Mouse (Mus musculus) forebrain, embryonic 12.5 days (tissue): ENCODE measurements around the gene Rps6kc1. TPM values are rescaled to one million over a fixed set of nuclear protein-coding genes. Genes with fewer than 3 reads are reported as not detected.

Experiments used
- ATAC-seq: fragments of 200-750 bp; cut with Nextera tagmentation; 2 replicates; pipeline ENCODE4 v1.8.0; 2017; ENCODE audit warnings: moderate TSS enrichment; ENCODE audit not compliant: low FRiP score
- H3K27ac ChIP-seq: fragments of 300-500 bp; sonication (generic); 2 replicates; pipeline ENCODE4 v1.5.1; 2016; ENCODE audit warnings: mild to moderate bottlenecking
- H3K27me3 ChIP-seq: fragments of 300-500 bp; sonication (generic); 2 replicates; pipeline ENCODE4 v1.6.1; 2016; ENCODE audit warnings: mild to moderate bottlenecking
- H3K36me3 ChIP-seq: fragments of 300-500 bp; sonication (generic); replicated peaks from 2 replicates; pipeline ENCODE4 v1.6.1; 2016; ENCODE audit warnings: mild to moderate bottlenecking
- H3K4me1 ChIP-seq: fragments of 300-500 bp; sonication (generic); 2 replicates; pipeline ENCODE4 v1.6.1; 2016
- H3K4me2 ChIP-seq: fragments of 300-500 bp; sonication (generic); 2 replicates; pipeline ENCODE4 v1.6.1; 2016; ENCODE audit warnings: mild to moderate bottlenecking, moderate library complexity
- H3K4me3 ChIP-seq: fragments of 300-500 bp; sonication (generic); replicated peaks from 2 replicates; pipeline ENCODE4 v1.5.1; 2016; ENCODE audit warnings: mild to moderate bottlenecking
- H3K9ac ChIP-seq: fragments of 300-500 bp; sonication (generic); 2 replicates; pipeline ENCODE4 v1.6.1; 2016; ENCODE audit warnings: mild to moderate bottlenecking
- H3K9me3 ChIP-seq: fragments of 300-500 bp; sonication (generic); 2 replicates; pipeline ENCODE4 v1.6.1; 2016
- WGBS: fragments of 180-500 bp; shearing (Covaris S2); methylation state at CpG from one replicate; pipeline ENCODE4 v1.1.7; 2016; 5-methylcytosine and 5-hydroxymethylcytosine counted together
- polyA plus RNA-seq: library from polyadenylated mRNA; unstranded; fragments of >200 nt; fragmentation: Nextera tagmentation; extraction: Ambion mirVana; gene quantifications from 2 replicates; pipeline ENCODE4 v1.2.1, GENCODE M21; 2016

The Rps6kc1 gene
- polyA plus RNA-seq, 1 experiment from 2014 or later: 22.5 TPM

GRCm38 (mm10) chr1:190893559-190894167, 17.9 kb downstream of the Rps6kc1 start:
- no peak overlapping the region for H3K4me2 ChIP-seq
- no peak overlapping the region for H3K27ac ChIP-seq
- no peaks in the 10 kb centered on the region for H3K27me3 ChIP-seq
- H3K9me3 ChIP-seq: no peaks in the 10 kb centered on the region
- ATAC-seq: no peak
- 79% methylated on average over 6 of the region's 6 CpGs for WGBS
- no peak overlapping the region for H3K4me3 ChIP-seq
- H3K36me3 ChIP-seq: peaks cover 38% of the 10 kb centered on the region
- H3K9ac ChIP-seq: no peak overlapping the region
- no peaks in the 10 kb centered on the region for H3K4me1 ChIP-seq

DNA sequence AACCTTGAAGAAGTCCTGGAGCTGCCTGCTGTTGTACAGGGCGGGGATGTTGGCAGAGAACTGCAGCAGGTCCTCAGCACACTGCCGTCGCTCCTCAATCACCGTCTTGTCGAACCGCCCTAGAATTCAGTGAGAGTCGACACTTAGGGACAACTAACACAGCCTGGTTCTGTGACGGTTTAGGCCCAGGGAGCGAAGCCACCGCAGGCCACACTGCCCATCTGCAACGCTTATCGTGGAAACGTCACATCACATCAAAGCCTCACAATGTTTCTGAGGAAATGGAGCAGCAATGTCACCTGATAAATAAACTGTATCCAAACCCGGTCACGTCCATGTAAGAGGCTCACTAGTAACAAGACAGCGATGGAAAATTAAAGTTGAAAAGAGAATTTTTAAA, 22.9 kb downstream of the Rps6kc1 start:
- H3K9ac ChIP-seq: no peak overlapping the region
- no peak overlapping the region for H3K4me2 ChIP-seq
- no peaks in the 10 kb centered on the region for H3K4me1 ChIP-seq
- no peak for ATAC-seq
- no peaks in the 10 kb centered on the region for H3K9me3 ChIP-seq
- H3K36me3 ChIP-seq: peaks cover 40% of the 10 kb centered on the region
- 94% methylated on average over 16 of the region's 16 CpGs for WGBS
- no peak overlapping the region for H3K4me3 ChIP-seq
- no peak overlapping the region for H3K27ac ChIP-seq
- H3K27me3 ChIP-seq: no peaks in the 10 kb centered on the region

DNA sequence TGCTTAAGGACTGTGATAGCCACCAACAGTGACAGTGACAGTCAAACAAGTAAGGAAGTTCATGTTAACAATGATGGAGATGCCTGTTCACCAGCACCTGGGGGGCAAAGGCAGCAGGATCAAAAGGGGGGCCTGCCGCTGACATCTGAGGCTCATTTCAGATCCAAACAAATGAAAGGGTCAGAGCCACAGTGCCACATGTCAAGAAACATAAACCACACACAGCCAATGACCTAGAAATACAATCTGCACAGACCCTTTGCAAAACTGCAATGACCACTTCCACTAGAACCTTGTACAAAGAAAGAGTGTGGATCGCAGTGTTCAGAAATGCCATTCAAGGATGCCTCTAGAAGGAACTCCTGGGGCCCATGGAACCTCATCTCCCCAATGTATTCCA, 23.5 kb downstream of the Rps6kc1 start:
- Histone ChIP-seq H3K9ac (no peak overlapping the region), H3K36me3 (peaks cover 43% of the 10 kb centered on the region), H3K9me3 (no peaks in the 10 kb centered on the region), H3K27ac (no peak overlapping the region), H3K4me1 (no peaks in the 10 kb centered on the region), H3K4me2 (no peak overlapping the region), H3K4me3 (no peak overlapping the region), H3K27me3 (no peaks in the 10 kb centered on the region)
- ATAC-seq: no peak
- WGBS: 98% methylated on average over 2 of the region's 2 CpGs

GRCm38 (mm10) chr1:190886014-190886413, 25.6 kb downstream of the Rps6kc1 start:
- no peaks in the 10 kb centered on the region for H3K4me1 ChIP-seq
- H3K36me3 ChIP-seq: peaks cover 35% of the 10 kb centered on the region
- H3K27ac ChIP-seq: no peak overlapping the region
- no peaks in the 10 kb centered on the region for H3K27me3 ChIP-seq
- no peaks in the 10 kb centered on the region for H3K9me3 ChIP-seq
- 87% methylated on average over 4 of the region's 4 CpGs for WGBS
- no peak overlapping the region for H3K4me2 ChIP-seq
- no peak overlapping the region for H3K9ac ChIP-seq
- H3K4me3 ChIP-seq: no peak overlapping the region
- ATAC-seq: no peak

DNA sequence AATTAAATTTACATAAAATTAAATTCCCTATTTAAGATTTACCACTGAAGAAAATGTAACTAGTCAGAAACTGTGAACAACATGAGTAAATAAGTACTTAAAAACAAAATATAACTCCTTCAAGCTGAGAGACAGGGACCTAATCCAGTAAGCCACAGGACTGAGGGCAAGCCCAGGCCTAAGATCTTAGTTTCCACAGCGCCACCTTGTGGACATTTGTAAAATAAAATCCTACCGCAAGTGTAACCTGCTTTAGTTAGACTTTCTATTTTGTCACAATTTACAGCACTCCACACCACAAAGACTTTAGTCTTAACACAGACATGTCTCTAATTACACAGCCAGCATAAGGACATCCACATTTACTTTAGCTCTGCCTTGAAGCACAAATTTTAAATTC, 30.1 kb downstream of the Rps6kc1 start:
- H3K36me3 ChIP-seq: peaks cover 24% of the 10 kb centered on the region
- 4% methylated on average over 2 of the region's 2 CpGs for WGBS
- H3K4me1 ChIP-seq: no peaks in the 10 kb centered on the region
- H3K9me3 ChIP-seq: no peaks in the 10 kb centered on the region
- ATAC-seq: peak; percentile 55; the same call in 1 of the 2 replicates
- H3K27ac ChIP-seq: no peak overlapping the region
- no peak overlapping the region for H3K4me3 ChIP-seq
- H3K4me2 ChIP-seq: no peak overlapping the region
- no peaks in the 10 kb centered on the region for H3K27me3 ChIP-seq
- H3K9ac ChIP-seq: no peak overlapping the region

DNA sequence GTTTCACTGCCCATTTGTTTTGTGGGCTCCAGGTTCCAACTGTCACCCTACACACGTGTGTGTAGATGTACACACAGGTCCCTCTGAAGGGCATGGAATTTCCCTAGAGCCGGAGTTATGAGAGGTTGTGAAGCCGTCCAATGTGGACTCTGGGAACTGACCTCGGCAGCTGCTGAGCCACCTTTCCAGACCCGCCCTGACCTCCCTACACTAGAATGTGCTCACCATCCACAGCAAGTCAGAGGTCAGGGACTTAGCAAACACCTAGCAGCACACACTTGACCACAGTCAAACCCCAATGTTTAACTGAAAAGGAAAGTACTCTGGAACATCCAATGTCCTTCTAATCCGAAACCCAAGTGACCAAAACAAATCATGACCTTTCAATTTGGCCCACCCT, 30.9 kb downstream of the Rps6kc1 start:
- ATAC-seq: no peak
- H3K36me3 ChIP-seq: peaks cover 25% of the 10 kb centered on the region
- H3K4me2 ChIP-seq: no peak overlapping the region
- H3K9me3 ChIP-seq: no peaks in the 10 kb centered on the region
- no peak overlapping the region for H3K27ac ChIP-seq
- H3K9ac ChIP-seq: no peak overlapping the region
- H3K4me1 ChIP-seq: no peaks in the 10 kb centered on the region
- H3K27me3 ChIP-seq: no peaks in the 10 kb centered on the region
- H3K4me3 ChIP-seq: no peak overlapping the region
- 88% methylated on average over 6 of the region's 6 CpGs for WGBS

DNA sequence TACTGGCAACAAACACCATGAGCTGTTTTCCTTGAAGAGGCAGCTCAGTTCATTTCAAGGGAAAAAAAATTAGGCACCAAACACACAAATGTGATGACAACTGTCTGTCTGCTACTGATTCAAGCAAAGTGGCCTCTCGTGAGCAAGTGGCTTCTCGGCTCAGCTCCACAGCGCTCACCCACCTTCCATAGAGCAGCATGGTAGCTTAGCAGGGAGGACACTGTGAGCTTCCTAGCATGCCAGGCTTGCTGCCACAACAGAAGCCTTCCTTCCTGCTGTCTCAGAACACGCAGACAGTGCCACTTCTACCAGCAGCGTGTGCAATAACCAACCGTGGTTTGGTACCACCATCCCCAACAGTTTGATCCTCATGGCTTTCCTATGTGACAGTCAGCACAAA, 35.8 kb downstream of the Rps6kc1 start:
- H3K4me1 ChIP-seq: no peaks in the 10 kb centered on the region
- peaks cover 36% of the 10 kb centered on the region for H3K36me3 ChIP-seq
- WGBS: 93% methylated on average over 6 of the region's 6 CpGs
- H3K27ac ChIP-seq: no peak overlapping the region
- H3K4me2 ChIP-seq: no peak overlapping the region
- no peak overlapping the region for H3K9ac ChIP-seq
- no peaks in the 10 kb centered on the region for H3K27me3 ChIP-seq
- no peak overlapping the region for H3K4me3 ChIP-seq
- H3K9me3 ChIP-seq: no peaks in the 10 kb centered on the region
- no peak for ATAC-seq

- 95% methylated on average over 4 of the region's 4 CpGs for WGBS
- Histone ChIP-seq H3K4me1 (no peaks in the 10 kb centered on the region), H3K9ac (no peak overlapping the region), H3K4me2 (no peak overlapping the region), H3K4me3 (no peak overlapping the region), H3K27ac (no peak overlapping the region), H3K9me3 (no peaks in the 10 kb centered on the region), H3K27me3 (no peaks in the 10 kb centered on the region), H3K36me3 (peaks cover 38% of the 10 kb centered on the region)
- no peak for ATAC-seq
Observed at GRCm38 (mm10) chr1:190875089-190875488, 36.5 kb downstream of the Rps6kc1 start.

GRCm38 (mm10) chr1:190871068-190871467, 40.5 kb downstream of the Rps6kc1 start:
- H3K27me3 ChIP-seq: no peaks in the 10 kb centered on the region
- H3K4me1 ChIP-seq: no peaks in the 10 kb centered on the region
- peaks cover 40% of the 10 kb centered on the region for H3K36me3 ChIP-seq
- no peak for ATAC-seq
- no peak overlapping the region for H3K27ac ChIP-seq
- no peak overlapping the region for H3K4me3 ChIP-seq
- no peak overlapping the region for H3K9ac ChIP-seq
- no peaks in the 10 kb centered on the region for H3K9me3 ChIP-seq
- WGBS: 96% methylated on average over 12 of the region's 12 CpGs
- H3K4me2 ChIP-seq: no peak overlapping the region

DNA sequence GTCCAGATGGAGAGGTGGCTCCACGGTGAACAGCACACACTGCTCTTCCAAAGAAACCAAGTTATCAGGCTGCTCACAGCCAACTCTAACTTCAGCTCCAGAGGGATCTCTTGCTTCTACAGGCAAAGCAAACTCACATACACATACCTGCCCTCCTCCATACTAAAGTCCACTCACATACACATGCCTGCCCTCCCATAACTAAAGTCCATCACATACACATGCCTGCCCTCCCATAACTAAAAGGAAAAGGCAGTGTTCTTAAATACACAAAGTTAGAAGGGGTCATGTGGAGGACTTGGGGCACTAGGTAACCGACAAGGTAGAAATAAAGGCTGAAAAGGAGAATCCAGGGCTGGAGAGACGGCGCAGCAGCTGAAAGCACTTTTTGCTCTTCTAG, 41.6 kb downstream of the Rps6kc1 start:
- no peak overlapping the region for H3K4me3 ChIP-seq
- peaks cover 34% of the 10 kb centered on the region for H3K36me3 ChIP-seq
- no peak overlapping the region for H3K9ac ChIP-seq
- WGBS: 91% methylated on average over 4 of the region's 4 CpGs
- H3K27ac ChIP-seq: no peak overlapping the region
- H3K4me1 ChIP-seq: no peaks in the 10 kb centered on the region
- no peak for ATAC-seq
- no peaks in the 10 kb centered on the region for H3K9me3 ChIP-seq
- no peaks in the 10 kb centered on the region for H3K27me3 ChIP-seq
- no peak overlapping the region for H3K4me2 ChIP-seq

DNA sequence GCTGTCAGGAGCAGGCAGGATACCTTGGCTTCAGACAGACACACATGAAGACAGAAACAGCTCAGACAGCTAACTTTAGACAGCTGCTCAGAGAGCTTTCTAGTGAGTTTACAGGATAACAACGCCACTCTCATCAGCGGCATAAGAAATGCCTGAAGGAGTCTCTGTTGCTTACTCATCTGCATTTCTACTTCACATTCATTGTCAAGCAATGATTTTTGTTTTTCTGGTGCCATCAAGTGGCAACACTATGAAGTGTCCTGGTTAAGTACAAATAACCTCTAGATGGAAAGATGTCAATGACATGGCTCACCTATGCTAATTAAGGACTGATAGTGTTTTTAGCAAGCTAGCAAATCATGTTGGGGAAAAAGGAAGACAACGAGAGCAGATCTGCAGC, 42.8 kb downstream of the Rps6kc1 start:
- WGBS: 86% methylated on average over 3 of the region's 3 CpGs
- H3K4me1 ChIP-seq: no peaks in the 10 kb centered on the region
- H3K9ac ChIP-seq: no peak overlapping the region
- no peak overlapping the region for H3K4me3 ChIP-seq
- ATAC-seq: no peak
- no peaks in the 10 kb centered on the region for H3K9me3 ChIP-seq
- no peaks in the 10 kb centered on the region for H3K27me3 ChIP-seq
- H3K27ac ChIP-seq: no peak overlapping the region
- peaks cover 34% of the 10 kb centered on the region for H3K36me3 ChIP-seq
- H3K4me2 ChIP-seq: no peak overlapping the region

- Histone ChIP-seq H3K27me3 (no peaks in the 10 kb centered on the region), H3K27ac (no peak overlapping the region), H3K4me1 (no peaks in the 10 kb centered on the region), H3K4me3 (no peak overlapping the region), H3K4me2 (no peak overlapping the region), H3K36me3 (no peaks in the 10 kb centered on the region; the same call in 1 of the 2 replicates), H3K9me3 (no peaks in the 10 kb centered on the region), H3K9ac (no peak overlapping the region)
- no peak for ATAC-seq
- WGBS: 81% methylated on average over 5 of the region's 5 CpGs
Observed at GRCm38 (mm10) chr1:190861626-190862025, 49.9 kb downstream of the Rps6kc1 start.

GRCm38 (mm10) chr1:190854465-190854864, 57.1 kb downstream of the Rps6kc1 start:
- Histone ChIP-seq H3K27me3 (no peaks in the 10 kb centered on the region), H3K4me1 (no peaks in the 10 kb centered on the region), H3K9me3 (no peaks in the 10 kb centered on the region), H3K36me3 (no peaks in the 10 kb centered on the region; the same call in 1 of the 2 replicates), H3K27ac (no peak overlapping the region), H3K9ac (no peak overlapping the region), H3K4me2 (no peak overlapping the region), H3K4me3 (no peak overlapping the region)
- no peak for ATAC-seq
- WGBS: 77% methylated on average over 3 of the region's 3 CpGs
